Mouse (Mus musculus) small intestine, adult 2 months (tissue): ENCODE measurements around the gene Tcf15.

Experiments
- CTCF ChIP-seq: fragments of 200-500 bp; IDR thresholded peaks from 2 replicates; pipeline ENCODE4 v1.5.1; 2012; ENCODE audit warnings: low read depth, mild to moderate bottlenecking, control low read depth, inconsistent platforms, low read length, moderate library complexity, mixed read lengths; ENCODE audit not compliant: insufficient replicate concordance, insufficient read length; ENCODE audit errors: extremely low read depth
- POLR2A ChIP-seq: fragments of 200-500 bp; IDR thresholded peaks from 2 replicates; pipeline ENCODE4 v1.6.1; 2012; ENCODE audit warnings: low read depth, mild to moderate bottlenecking, control low read depth, inconsistent platforms, low read length, moderate library complexity

DNA sequence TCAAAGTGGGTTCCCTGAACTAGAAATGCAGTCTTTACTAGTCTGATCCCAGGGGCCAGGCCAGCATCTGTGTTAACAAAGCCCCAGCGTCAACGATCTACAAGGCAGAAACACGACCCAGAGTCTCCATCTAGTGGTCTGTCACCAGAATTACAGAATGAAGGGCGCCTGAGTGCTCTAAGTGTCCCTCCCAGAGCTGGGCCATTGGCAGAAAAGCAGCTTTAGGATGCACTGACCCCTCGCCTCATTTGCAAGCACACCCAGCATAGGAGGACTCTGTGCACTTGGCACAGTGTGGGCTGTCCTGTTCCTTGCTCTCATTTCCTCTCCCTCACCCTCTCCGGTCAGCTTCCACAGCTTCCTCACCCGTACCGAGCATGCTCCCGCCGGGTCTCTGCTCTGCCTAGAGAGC is 53.9 kb downstream of the Tcf15 start:
- TF ChIP-seq CTCF (peak; percentile 81; the same call in 1 of the 2 replicates), POLR2A (no peak)
